Mouse (Mus musculus) left cerebral cortex, adult 18-20 months (tissue): ENCODE measurements around the gene Slc37a3. TPM values are rescaled to one million over a fixed set of nuclear protein-coding genes. Genes with fewer than 3 reads are reported as not detected.

Experiments
- DNase-seq, 2 experiments: peaks; one replicate each; pipeline ENCODE4 v3.0.0; 2021 to 2022; ENCODE audit warnings: low spot score in 2 of 2, mixed read lengths in 1 of 2
- total RNA-seq, 2 experiments: library from RNA; stranded (reverse); gene quantifications; 2 replicates each; pipeline ENCODE4 v1.2.3; 2021

The Slc37a3 gene
- total RNA-seq, 2 experiments from 2014 or later, result 65.9 to 71.6 TPM

DNA sequence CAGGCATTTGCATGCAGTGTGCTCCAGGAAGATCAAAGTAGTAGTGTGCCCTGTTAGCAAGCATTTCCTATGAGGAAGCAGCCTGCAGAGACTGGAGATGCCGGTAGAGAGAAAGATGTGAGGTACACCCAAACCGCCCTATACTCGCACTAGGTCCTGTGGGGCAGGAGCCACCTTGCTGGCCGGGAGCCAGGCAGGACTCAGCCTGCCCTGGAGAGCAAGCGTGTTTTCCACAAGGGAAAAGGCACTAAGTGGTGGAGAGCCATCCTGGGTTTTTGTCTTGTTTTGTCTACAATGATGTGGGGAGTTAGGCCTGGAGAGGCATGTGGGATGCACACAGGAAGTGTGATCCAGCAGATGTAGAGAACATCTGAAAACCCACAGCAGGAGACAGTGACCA is 57.2 kb downstream of the Slc37a3 start:
- DNase-seq, result no peak

- peak; percentile 64 to 76 for DNase-seq
Observed at GRCm38 (mm10) chr6:39319061-39319761, 58.3 kb downstream of the Slc37a3 start.

- DNase-seq, result peak; percentile 15 to 24
Observed at GRCm38 (mm10) chr6:39318631-39319010, 58.9 kb downstream of the Slc37a3 start.

GRCm38 (mm10) chr6:39317854-39318630 is 59.4 kb downstream of the Slc37a3 start:
- peak in 1 of 2 experiments; percentile 39 for DNase-seq

GRCm38 (mm10) chr6:39316089-39316488 is 61.4 kb downstream of the Slc37a3 start:
- no peak for DNase-seq

GRCm38 (mm10) chr6:39314461-39314860 is 63.0 kb downstream of the Slc37a3 start:
- no peak for DNase-seq

GRCm38 (mm10) chr6:39311786-39312185 is 65.7 kb downstream of the Slc37a3 start:
- no peak for DNase-seq

DNA sequence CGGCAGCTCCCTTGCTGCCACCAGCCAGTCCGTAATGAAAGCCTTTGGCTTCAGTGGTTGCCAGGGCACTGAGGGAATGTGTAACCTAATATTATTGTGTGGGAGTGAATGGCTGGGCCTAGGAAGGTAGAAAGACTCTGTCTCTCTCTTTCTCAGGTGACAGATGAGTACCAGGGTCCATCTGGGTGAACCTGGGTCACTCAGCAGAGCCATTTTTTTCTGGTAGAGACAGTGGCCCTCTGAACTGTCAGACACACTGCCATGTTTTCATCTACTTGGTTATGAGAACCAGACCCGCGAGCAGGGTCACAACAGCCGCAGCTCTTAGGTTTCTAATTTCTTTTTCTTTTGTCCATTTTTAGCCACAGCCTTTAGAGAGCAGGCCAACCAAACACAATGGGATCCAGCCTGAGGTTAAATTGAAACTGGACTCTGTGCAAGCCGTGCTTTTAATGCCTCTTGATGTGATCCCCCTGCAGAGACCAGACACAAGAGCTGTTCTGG is 73.1 kb downstream of the Slc37a3 start:
- no peak for DNase-seq

DNA sequence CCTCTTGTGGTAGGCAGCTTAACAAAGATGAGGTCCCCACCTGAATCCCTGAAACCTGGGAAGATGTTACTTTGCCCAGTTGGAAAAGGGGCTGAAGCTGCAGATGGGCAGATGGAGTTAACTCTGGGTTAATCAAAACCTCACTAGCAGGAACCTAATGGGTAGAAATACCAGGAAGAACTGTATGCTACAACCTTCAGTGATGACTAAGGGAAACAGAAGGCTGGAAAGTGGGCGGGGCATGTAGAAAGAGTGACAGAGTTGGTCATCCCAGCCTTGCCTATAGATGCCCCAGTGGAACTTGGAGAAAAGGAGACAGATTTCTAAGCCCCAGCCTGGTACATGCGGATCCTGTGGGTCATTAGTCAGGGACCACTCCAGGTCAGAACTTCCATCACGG is 76.0 kb downstream of the Slc37a3 start:
- no peak for DNase-seq

- DNase-seq, result no peak
Observed at GRCm38 (mm10) chr6:39297079-39297478, 80.4 kb downstream of the Slc37a3 start.

- DNase-seq, result no peak
Observed at GRCm38 (mm10) chr6:39296474-39296873, 81.0 kb downstream of the Slc37a3 start.

DNA sequence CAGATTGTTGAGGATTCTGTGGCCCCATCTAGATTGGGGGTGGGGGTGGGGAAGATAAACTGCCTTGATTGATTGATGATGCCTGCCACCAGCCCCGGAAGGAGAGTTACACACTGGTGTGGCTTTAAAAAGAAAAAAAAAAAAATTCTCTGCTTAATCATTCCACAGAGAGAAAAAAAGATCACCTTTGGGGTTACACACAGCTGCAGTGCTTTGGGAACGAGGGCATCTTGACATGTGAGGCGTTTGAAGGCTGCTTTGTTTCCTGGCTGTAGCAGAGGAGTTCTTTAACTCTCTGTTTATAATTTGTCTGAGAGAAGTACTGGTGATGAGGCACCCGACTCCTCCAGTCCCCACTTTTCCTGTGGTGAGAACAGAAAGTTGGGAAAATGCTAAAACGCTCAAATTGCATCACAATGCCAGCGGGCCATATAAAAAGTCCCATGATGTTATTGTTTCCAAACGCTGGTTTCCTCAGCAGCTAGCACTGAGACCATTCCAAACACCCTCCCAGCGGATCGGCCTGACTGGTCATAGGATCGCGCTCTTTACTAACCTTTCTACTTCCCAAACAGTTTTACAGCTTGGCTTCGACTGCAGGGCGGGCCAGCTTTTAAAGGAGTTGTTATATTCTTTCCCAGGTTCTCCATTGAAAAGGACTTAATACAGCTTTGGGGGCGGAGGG is 81.6 kb downstream of the Slc37a3 start:
- no peak for DNase-seq

DNA sequence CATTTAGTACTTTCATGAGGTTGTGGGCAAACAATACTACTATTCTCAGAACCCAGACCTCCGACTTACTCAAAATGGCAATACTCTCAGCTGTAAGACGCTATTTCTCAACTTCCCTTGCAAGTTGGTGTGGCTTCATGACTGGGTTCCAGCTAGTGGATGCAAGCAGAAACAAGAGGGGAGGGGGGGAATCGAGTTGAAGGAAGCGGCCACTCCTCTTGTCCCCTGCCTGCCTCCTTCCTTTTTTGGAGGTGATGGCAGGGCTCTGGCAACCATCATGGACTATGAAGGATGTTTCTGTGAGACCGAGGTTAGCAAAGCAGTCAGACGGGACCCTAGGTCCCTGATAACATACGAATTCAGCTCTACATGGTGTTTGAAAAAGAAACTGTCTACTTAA is 87.8 kb downstream of the Slc37a3 start:
- no peak for DNase-seq

DNA sequence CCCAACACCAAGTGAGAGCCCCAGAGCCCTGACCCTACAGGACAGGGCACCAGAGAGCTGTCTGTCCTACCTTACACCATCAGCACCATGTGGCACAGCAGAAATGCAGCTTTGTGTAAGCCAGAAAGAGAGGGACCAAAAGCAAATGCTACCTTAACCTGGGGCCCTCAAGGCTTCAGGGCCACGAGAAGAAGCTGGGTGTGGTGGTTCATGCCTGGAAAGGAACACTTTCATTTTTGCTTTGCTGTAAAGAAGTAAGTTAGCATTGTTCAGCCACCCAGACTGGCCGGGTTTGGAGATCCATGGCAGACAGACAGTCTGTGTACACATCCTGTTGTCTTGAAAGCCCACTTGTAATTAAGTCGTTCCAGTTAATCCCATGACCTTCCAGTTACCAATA is 89.7 kb downstream of the Slc37a3 start:
- DNase-seq, result no peak

DNA sequence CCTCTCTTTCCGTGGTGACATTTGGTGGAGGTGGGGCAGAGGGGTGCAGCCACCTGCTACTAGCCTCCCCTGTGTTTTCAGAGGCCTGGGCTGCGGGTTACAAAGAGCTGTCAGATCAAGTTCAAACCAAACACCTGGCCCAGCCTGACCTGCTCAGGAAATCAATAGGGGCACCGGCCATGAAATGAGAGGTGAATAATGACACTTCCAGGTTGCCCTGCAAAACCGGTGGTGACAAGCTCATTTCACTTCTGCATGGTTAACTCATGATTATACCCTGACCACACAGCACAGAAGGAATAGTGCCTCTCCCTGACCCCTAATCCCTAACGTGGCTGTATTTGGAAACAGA is 90.8 kb downstream of the Slc37a3 start:
- no peak for DNase-seq

DNA sequence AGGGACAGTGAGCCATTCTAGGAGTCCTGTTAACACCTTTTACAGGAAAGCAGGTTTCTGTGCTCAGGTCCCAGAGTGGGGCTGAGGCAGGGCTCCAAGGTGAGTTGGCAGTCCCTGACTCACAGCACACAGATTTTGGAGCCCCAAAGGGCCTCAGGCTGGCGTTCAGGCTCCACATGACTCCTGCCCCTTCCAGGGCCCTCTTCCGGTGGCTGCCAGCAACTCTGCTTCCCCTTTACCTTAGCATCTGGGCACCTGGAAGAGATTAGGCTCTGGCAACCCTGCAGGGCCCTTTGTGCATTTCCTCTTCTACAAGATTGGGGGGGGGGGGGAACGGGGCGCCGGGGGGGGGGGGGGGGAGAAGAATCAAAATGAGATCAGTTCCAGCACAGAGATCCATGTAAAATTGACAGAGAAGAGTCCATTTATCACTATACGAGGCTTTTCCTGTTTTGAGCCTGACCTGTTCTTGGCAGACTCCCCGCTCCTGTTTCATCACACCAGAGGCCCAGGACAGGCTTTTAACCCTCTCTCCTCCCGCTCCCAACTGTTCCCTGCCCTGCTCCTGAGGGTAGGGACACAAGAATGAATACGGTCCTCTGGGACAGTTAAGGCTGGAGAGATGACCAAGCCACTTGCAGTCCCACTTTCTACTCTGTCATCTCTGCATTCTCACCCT is 91.3 kb downstream of the Slc37a3 start:
- DNase-seq, result no peak

DNA sequence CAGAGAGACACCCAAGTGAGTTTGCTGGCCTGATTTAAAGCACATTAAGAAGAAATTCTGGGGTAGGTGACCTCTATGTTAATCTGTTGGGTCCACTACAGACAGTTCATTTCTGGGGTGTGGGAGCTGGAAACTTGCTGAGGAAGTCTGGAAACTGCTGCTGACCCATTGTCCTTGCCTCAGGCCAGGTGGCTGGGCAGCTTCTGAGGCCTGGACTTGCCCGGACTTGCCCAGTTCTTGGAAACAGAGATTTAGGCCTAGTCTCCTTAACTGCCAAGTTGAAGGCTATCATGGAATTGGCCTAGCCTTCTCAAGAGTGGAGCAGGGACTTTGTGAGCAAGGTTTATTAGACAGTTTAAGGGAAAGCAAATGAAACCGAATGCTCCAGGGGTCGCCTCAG is 92.6 kb downstream of the Slc37a3 start:
- no peak for DNase-seq
